Mouse (Mus musculus) small intestine, adult 2 months (tissue): ENCODE data around the gene Ppp1r11. TPM values are rescaled to one million over a fixed set of nuclear protein-coding genes. Genes with fewer than 3 reads are reported as not detected.
A peak's percentile ranks its signal among the peaks of the same experiment; 100 is the strongest.

Experiments used
- H3K27ac ChIP-seq: fragments of 200-500 bp; 2 replicates; pipeline ENCODE4 v1.5.1; 2012; ENCODE audit warnings: low read depth, low read length, control low read depth, inconsistent platforms; ENCODE audit not compliant: insufficient read depth
- H3K27me3 ChIP-seq: fragments of 200-500 bp; 2 replicates; pipeline ENCODE4 v1.6.1; 2012; ENCODE audit warnings: mild to moderate bottlenecking, moderate library complexity, low read length, inconsistent platforms; ENCODE audit not compliant: control insufficient read depth, insufficient read depth
- H3K36me3 ChIP-seq: fragments of 200-500 bp; 2 replicates; pipeline ENCODE4 v1.6.1; 2012; ENCODE audit warnings: mild to moderate bottlenecking, low read length, control low read depth, inconsistent platforms; ENCODE audit not compliant: control insufficient read depth, insufficient read depth
- H3K4me1 ChIP-seq: fragments of 200-500 bp; 2 replicates; pipeline ENCODE4 v1.6.1; 2012; ENCODE audit warnings: low read length, inconsistent platforms, mixed read lengths; ENCODE audit not compliant: control insufficient read depth, insufficient read depth, insufficient read length
- H3K4me3 ChIP-seq: fragments of 200-500 bp; 2 replicates; pipeline ENCODE4 v1.5.1; 2012; ENCODE audit warnings: low read depth, mild to moderate bottlenecking, control low read depth, inconsistent platforms, low read length, moderate library complexity
- CTCF ChIP-seq: fragments of 200-500 bp; IDR thresholded peaks from 2 replicates; pipeline ENCODE4 v1.5.1; 2012; ENCODE audit warnings: low read depth, mild to moderate bottlenecking, control low read depth, inconsistent platforms, low read length, moderate library complexity, mixed read lengths; ENCODE audit not compliant: insufficient replicate concordance, insufficient read length; ENCODE audit errors: extremely low read depth
- POLR2A ChIP-seq: fragments of 200-500 bp; IDR thresholded peaks from 2 replicates; pipeline ENCODE4 v1.6.1; 2012; ENCODE audit warnings: low read depth, mild to moderate bottlenecking, control low read depth, inconsistent platforms, low read length, moderate library complexity
- WGBS: fragments of 180-500 bp; shearing (Covaris S2); methylation state at CpG from one replicate; pipeline ENCODE4 v1.1.7; 2018; 5-methylcytosine and 5-hydroxymethylcytosine counted together
- polyA plus RNA-seq: library from polyadenylated mRNA; depleted of rRNA; stranded (reverse); fragments of >200 nt; gene quantifications from 2 replicates; pipeline ENCODE4 v1.2.3, GENCODE M21; 2012

Ppp1r11 gene
- polyA plus RNA-seq, 1 experiment = 31.1 TPM

DNA sequence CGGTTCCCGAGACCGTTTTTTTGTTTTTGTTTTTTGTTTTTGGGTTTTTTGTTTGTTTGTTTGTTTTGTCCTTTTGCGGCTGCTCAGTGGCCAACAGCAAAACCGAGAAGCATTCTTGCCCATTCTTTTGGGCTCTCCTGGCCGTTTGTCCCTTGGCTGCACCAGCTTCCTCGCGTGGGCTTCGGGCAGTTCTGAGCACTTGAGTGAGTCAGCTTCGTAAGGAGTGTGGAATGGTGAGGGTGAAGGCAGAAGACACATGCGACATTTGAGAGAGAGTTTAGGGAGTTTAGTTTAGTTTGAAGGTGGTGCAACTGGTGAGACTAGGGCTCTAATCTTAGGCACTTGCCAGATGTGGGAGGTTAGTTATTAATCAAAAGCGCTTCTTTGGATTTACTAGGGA is 7.3 kb upstream of the Ppp1r11 start:
- WGBS = 10% methylated on average over 12 of the region's 12 CpGs
- TF ChIP-seq CTCF = no peak
- no peaks in the 10 kb centered on the region for H3K27me3 ChIP-seq
- H3K27ac ChIP-seq = no peak overlapping the region
- H3K36me3 ChIP-seq = peaks cover 3% of the 10 kb centered on the region; the same call in 1 of the 2 replicates
- peak overlapping the region; percentile 74 for H3K4me3 ChIP-seq
- H3K4me1 ChIP-seq = peaks cover 6% of the 10 kb centered on the region; the same call in 1 of the 2 replicates

DNA sequence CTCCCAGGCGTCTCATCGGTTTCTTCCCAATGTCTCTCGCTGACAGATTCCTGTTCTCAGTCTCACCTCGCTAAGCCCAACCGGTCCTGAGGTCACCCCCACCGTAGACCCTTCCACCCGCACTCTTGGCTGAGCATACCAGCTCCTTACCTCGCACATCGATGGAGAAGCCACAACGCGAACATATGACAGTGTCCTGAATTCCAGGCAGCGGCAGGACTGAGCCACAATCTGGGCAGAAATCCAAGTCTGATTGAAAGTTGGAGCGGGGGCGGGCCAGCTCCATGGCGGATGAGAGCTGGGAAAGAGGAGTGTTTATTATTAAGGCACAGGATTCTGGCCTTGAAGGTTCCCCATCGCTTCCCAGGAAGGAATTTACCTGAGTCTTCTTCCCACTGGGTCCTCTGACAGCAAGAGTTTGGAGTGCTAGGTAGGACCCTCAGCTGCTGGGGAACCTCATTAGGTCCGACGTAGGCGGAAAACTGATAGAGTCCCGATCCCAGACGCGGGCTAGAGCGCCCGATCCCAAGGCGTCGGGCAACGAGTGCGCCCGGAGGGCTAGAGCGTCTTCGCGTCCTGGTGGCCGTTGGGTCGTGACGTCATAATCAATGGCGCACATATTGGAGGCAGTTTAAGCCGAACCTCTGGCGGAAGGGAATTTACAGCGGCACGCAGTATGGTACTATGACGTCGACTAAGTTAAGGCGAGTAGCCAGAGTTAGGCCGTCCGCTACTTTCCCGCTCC is 6.6 kb upstream of the Ppp1r11 start, which contains the start of the genes Znrd1 and Znrd1as:
Gene Znrd1 (minus strand): TSS at position 561 of the 745 bp plus-strand sequence.
Gene Znrd1as (plus strand): TSS at position 594 of the 745 bp plus-strand sequence.
- Histone ChIP-seq H3K27me3 (no peaks in the 10 kb centered on the region), H3K4me1 (peaks cover 6% of the 10 kb centered on the region; the same call in 1 of the 2 replicates), H3K36me3 (peaks cover 3% of the 10 kb centered on the region), H3K27ac (peak within 1 kb of the TSS; percentile 67), H3K4me3 (peak within 1 kb of the TSS; percentile 74)
- WGBS = under 1% methylated on average over 46 of the region's 46 CpGs
- TF ChIP-seq CTCF (no peak), POLR2A (peak; percentile 61)

DNA sequence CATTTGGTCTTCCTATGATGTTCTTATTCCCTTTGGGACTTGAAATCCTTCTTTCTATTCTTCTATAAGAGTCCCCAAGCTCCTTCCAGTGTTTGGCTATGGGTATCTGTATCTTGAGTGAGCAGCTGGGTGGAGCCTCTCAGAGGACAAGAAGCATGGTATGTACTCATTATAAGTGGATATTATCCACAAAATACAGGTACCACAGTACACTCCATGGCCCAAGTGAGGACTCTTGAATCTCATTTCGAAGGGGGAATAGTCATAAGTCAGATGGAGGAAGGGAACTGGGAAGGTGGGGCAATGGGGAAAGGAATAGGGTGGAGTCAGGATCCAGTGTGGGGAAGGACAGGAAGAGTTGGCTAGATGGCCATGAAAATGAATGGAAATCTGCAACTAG is 1.5 kb upstream of the Ppp1r11 start:
- Histone ChIP-seq H3K4me3 (no peak overlapping the region), H3K27ac (no peak overlapping the region), H3K36me3 (peaks cover 13% of the 10 kb centered on the region), H3K4me1 (peaks cover 3% of the 10 kb centered on the region; the same call in 1 of the 2 replicates), H3K27me3 (no peaks in the 10 kb centered on the region)
- 84% methylated on average over 1 of the region's 1 CpGs for WGBS
- TF ChIP-seq CTCF (no peak), POLR2A (no peak)

DNA sequence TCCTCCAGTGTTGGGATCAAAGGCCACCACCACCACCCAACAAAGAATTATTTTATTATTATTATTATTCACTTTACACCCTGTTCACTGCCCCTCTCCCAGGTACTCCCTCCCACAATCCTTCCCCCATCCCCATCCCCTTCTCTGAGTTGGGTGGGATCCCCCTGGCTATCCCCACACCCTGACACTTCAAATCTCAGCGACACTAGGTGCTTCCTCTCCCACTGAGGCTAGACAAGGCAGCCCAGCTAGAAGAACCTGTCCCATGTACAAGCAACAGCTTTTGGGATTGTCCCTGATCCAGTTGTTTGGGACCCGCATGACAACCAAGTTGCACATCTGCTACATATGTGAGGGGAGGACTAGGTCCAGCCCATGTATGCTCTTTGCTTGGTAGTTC is 1.1 kb upstream of the Ppp1r11 start:
- Histone ChIP-seq H3K36me3 (peaks cover 13% of the 10 kb centered on the region), H3K4me3 (no peak overlapping the region), H3K4me1 (peaks cover 4% of the 10 kb centered on the region; the same call in 1 of the 2 replicates), H3K27me3 (no peaks in the 10 kb centered on the region), H3K27ac (no peak overlapping the region)
- 90% methylated on average over 2 of the region's 2 CpGs for WGBS
- TF ChIP-seq CTCF (no peak), POLR2A (no peak)

DNA sequence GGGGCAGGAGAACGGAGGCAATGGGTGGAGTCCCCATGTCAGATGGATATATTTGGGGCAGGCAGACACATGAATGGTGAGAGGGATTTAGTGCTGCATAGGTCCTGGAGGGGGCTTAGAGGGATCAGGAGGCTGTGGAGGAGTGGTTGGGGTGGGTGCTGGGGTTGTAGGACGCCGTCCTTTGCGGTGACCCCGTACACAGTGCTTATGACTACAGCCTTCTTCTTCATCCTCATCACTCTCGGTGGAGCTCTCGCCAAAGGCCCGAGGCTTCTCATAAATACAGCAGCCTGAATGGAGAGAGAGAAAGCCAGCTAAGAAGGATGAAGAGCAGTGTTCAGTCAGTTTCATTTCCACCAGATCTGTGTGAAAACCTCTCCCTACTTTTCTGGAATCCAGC is 2.3 kb downstream of the Ppp1r11 start:
- no peak for TF ChIP-seq CTCF
- no peak for TF ChIP-seq POLR2A
- H3K27me3 ChIP-seq = 0 out of 2 replicates have a peak, but pooled peaks cover 3% of the 10 kb centered on the region
- peaks cover 10% of the 10 kb centered on the region for H3K36me3 ChIP-seq
- WGBS = 94% methylated on average over 8 of the region's 8 CpGs
- peaks cover 10% of the 10 kb centered on the region for H3K4me1 ChIP-seq
- H3K27ac ChIP-seq = no peak overlapping the region
- H3K4me3 ChIP-seq = no peak overlapping the region

DNA sequence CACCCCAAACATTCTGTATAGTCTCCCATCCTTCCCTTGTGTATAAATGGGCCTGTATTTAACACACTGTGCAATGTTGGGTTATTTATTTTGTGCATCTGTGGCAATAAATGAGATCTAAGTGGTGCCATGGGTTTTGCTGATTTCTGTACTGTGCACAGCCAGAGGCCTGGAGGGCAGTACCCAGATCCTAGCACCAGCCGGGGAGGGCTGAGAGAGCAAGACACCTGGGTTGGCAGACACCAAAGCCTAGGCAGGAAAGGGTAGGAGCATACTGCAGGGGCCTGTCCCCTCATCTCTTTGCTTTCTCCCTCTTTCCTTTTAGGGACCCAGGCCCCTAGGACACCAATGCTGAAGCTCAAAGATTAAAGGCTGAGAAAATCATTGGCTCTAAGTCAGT is 3.3 kb downstream of the Ppp1r11 start:
- no peak for TF ChIP-seq CTCF
- TF ChIP-seq POLR2A = no peak
- WGBS = 96% methylated on average over 1 of the region's 1 CpGs
- Histone ChIP-seq H3K4me1 (peaks cover 10% of the 10 kb centered on the region), H3K27me3 (peaks cover 8% of the 10 kb centered on the region), H3K4me3 (no peak overlapping the region), H3K36me3 (peaks cover 10% of the 10 kb centered on the region), H3K27ac (no peak overlapping the region)

DNA sequence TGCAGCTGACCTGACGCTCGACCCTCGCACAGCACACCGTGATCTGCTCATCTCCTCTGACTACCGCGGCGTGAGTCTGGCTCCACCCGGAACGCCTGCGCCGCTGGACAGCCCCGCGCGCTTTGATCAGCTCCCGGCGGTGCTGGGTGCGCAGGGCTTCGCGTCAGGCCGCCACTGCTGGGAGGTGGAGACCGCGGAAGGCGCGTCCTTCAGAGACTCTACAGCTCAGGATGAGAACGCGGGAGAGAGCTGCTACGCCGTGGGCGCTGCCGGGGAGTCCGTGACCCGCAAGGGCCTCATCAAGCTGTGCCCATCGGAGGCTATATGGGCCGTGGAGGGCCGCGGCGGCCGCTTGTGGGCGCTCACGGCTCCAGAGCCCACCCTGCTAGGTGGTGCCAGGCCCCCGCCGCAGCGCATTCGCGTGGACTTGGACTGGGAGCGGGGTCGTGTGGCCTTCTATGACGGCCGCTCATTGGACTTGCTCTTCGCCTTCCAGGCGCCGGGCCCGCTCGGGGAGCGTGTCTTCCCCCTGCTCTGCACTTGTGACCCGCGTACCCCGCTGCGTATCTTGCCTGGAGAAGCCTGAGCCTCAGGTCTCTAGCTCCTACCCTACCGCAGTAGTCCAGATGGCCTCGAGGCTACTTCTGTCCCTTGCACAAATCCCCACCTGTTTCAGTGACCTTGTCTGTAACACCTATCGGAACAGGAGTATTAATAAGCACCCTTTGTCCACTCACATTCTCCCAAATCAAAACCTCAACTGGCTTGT is 4.3 kb downstream of the Ppp1r11 start:
- Histone ChIP-seq H3K4me3 (peak overlapping the region; percentile 58), H3K4me1 (peaks cover 19% of the 10 kb centered on the region), H3K27me3 (peaks cover 14% of the 10 kb centered on the region), H3K27ac (no peak overlapping the region), H3K36me3 (peaks cover 10% of the 10 kb centered on the region)
- 1% methylated on average over 62 of the region's 62 CpGs for WGBS
- no peak for TF ChIP-seq CTCF
- TF ChIP-seq POLR2A = no peak
